Mouse (Mus musculus): ENCODE results near the gene Rnf224. TPM values are rescaled to one million over a fixed set of nuclear protein-coding genes. Genes with fewer than 3 reads are reported as not detected.
A peak's percentile ranks its signal among the peaks of the same experiment; 100 is the strongest.

Gene Rnf224
- total and polyA plus RNA-seq, 2 experiments from 2014 or later, result not detected

DNA sequence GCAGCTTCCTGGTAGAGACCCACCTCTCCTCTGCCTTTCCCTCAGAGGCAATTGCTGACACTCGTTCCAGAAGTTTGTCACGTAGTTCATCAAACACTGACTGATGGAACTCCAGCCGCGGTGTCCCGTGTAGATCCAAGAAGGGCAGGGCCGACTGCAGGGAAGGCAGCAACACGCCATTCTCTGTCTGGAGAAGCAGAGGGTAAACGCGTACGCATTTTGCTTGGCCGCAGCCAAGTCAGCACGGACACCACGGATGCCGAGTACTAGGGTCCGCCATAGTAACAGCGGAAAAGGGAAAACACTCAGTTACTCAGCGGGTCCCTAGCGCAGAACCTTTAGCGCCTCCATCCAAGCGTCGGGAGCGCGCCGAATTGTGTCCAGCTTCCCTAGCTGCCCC, 25.9 kb downstream of the Rnf224 start:
- peak overlapping the region; percentile 78 for H3K9ac ChIP-seq (replicated peaks; ENCODE audit: low read depth, low read length)
- peaks cover 32% of the 10 kb centered on the region for H3K36me3 ChIP-seq (replicated peaks; ENCODE audit: control insufficient read depth, insufficient read depth, low read length)
- H3K4me2 ChIP-seq (ENCODE audit: low read depth, low read length), result peak overlapping the region; percentile 87
- peaks cover 10% of the 10 kb centered on the region for H3K4me1 ChIP-seq (ENCODE audit: control insufficient read depth, insufficient read depth)
- H3K27me3 ChIP-seq (ENCODE audit: control insufficient read depth, insufficient read depth, low read length), result no peaks in the 10 kb centered on the region
- WGBS, result under 1% methylated on average over 24 of the region's 24 CpGs
- ATAC-seq (ENCODE audit: insufficient read depth, low read depth), result peak; percentile 14
- peak overlapping the region; percentile 85 for H3K27ac ChIP-seq (ENCODE audit: low read depth)
- TF ChIP-seq CTCF (IDR thresholded peaks at IDR 0.05; ENCODE audit: low read depth) (no peak), EP300 (IDR thresholded peaks at IDR 0.05; ENCODE audit: low read depth) (no peak)
- H3K4me3 ChIP-seq (ENCODE audit: low read depth, low read length), result peak overlapping the region; percentile 84
- no peaks in the 10 kb centered on the region for H3K9me3 ChIP-seq (replicated peaks; ENCODE audit: control insufficient read depth, low read length)
- DNase-seq (ENCODE audit: low spot score), result no peak

DNA sequence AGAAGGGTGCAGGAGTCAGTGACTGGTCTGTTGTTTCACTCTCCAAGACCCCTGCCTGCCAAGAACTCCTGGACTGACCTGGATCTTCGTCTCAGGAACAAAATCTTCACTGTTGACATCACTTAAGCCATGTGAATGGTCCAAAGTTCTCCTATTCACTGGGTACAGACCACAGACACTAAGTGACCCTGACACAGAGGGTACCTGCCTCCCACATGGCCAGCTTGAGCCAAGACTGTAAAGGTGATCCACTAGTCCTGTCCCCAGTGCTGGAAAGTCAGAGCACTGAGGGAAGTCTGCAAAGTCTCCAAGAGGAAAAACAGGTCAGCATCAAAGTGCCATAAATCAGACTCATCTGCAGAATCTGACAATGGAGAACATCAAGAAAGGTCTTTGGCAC, 29.0 kb downstream of the Rnf224 start:
- peaks cover 10% of the 10 kb centered on the region for H3K4me1 ChIP-seq (ENCODE audit: control insufficient read depth, insufficient read depth)
- no peak for ATAC-seq (ENCODE audit: insufficient read depth, low read depth)
- H3K27me3 ChIP-seq (ENCODE audit: control insufficient read depth, insufficient read depth, low read length), result no peaks in the 10 kb centered on the region
- DNase-seq (ENCODE audit: low spot score), result no peak
- H3K4me3 ChIP-seq (ENCODE audit: low read depth, low read length), result no peak overlapping the region
- no peak for TF ChIP-seq CTCF (IDR thresholded peaks at IDR 0.05; ENCODE audit: low read depth)
- no peak for TF ChIP-seq EP300 (IDR thresholded peaks at IDR 0.05; ENCODE audit: low read depth)
- peaks cover 62% of the 10 kb centered on the region for H3K36me3 ChIP-seq (replicated peaks; ENCODE audit: control insufficient read depth, insufficient read depth, low read length)
- H3K9me3 ChIP-seq (replicated peaks; ENCODE audit: control insufficient read depth, low read length), result no peaks in the 10 kb centered on the region
- H3K4me2 ChIP-seq (ENCODE audit: low read depth, low read length), result no peak overlapping the region
- H3K9ac ChIP-seq (replicated peaks; ENCODE audit: low read depth, low read length), result no peak overlapping the region
- WGBS, result 75% methylated on average over 1 of the region's 1 CpGs
- no peak overlapping the region for H3K27ac ChIP-seq (ENCODE audit: low read depth)

DNA sequence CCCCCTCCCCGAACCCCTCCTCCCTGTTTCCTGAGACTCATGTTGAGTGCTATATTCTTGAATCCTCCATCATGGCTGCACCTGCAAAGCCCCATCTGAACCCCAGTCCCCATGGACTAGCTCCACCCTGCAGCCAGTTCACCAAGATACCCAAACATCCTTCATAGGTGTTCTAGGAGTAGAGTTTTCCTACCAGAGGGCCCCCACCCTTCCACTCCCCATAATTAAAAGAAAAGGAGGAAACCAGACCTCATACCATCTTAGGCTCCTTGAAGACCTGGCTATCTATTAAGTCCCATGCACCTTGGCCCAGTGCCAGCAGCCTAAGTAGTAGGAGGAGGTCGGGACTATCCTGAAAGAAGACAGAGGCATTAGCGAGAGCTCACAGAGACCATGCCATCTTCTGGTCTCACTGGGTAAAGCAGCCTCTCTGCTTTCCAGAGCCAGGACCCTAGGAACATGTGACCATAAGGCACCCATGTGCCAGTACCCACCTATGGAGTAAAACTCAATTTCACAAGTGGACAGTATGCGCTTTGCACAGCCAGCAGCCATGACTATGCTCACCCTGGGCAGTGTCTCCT, 32.9 kb downstream of the Rnf224 start:
- Histone ChIP-seq H3K27me3 (ENCODE audit: control insufficient read depth, insufficient read depth, low read length) (no peaks in the 10 kb centered on the region), H3K9me3 (replicated peaks; ENCODE audit: control insufficient read depth, low read length) (no peaks in the 10 kb centered on the region), H3K9ac (replicated peaks; ENCODE audit: low read depth, low read length) (no peak overlapping the region), H3K27ac (ENCODE audit: low read depth) (no peak overlapping the region), H3K36me3 (replicated peaks; ENCODE audit: control insufficient read depth, insufficient read depth, low read length) (peaks cover 94% of the 10 kb centered on the region), H3K4me3 (ENCODE audit: low read depth, low read length) (no peak overlapping the region), H3K4me1 (ENCODE audit: control insufficient read depth, insufficient read depth) (no peaks in the 10 kb centered on the region), H3K4me2 (ENCODE audit: low read depth, low read length) (no peak overlapping the region)
- no peak for DNase-seq (ENCODE audit: low spot score)
- ATAC-seq (ENCODE audit: insufficient read depth, low read depth), result peak; percentile 25; the same call in 1 of the 2 replicates
- TF ChIP-seq EP300 (IDR thresholded peaks at IDR 0.05; ENCODE audit: low read depth) (no peak), CTCF (IDR thresholded peaks at IDR 0.05; ENCODE audit: low read depth) (peak; percentile 35)
- WGBS, result 55% methylated on average over 4 of the region's 4 CpGs

DNA sequence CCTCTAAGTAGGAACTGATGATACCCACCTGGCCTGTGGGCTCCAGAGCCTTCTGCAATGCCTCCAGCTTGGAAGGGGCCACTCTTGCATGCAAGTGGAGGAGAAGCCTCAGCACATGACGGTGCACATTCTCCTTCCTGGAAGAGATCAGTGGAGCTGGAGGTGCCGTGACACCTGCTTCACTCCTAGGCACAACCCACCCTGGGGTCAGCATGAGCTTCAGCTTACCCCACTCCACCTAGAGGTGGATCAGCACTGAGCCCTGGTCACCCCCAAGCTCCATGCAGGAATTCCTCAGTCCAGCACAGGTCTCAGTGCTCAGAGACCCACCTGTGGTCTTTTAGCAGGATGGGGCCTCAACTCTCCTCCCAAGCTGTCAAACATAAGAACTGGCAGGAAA, 36.0 kb downstream of the Rnf224 start:
- no peak for TF ChIP-seq CTCF (IDR thresholded peaks at IDR 0.05; ENCODE audit: low read depth)
- TF ChIP-seq EP300 (IDR thresholded peaks at IDR 0.05; ENCODE audit: low read depth), result no peak
- Histone ChIP-seq H3K27me3 (ENCODE audit: control insufficient read depth, insufficient read depth, low read length) (peaks cover 3% of the 10 kb centered on the region; the same call in 1 of the 2 replicates), H3K9me3 (replicated peaks; ENCODE audit: control insufficient read depth, low read length) (no peaks in the 10 kb centered on the region), H3K4me2 (ENCODE audit: low read depth, low read length) (no peak overlapping the region), H3K4me3 (ENCODE audit: low read depth, low read length) (no peak overlapping the region), H3K27ac (ENCODE audit: low read depth) (no peak overlapping the region), H3K36me3 (replicated peaks; ENCODE audit: control insufficient read depth, insufficient read depth, low read length) (peaks cover 66% of the 10 kb centered on the region), H3K4me1 (ENCODE audit: control insufficient read depth, insufficient read depth) (no peaks in the 10 kb centered on the region), H3K9ac (replicated peaks; ENCODE audit: low read depth, low read length) (no peak overlapping the region)
- 81% methylated on average over 2 of the region's 2 CpGs for WGBS
- ATAC-seq (ENCODE audit: insufficient read depth, low read depth) (no peak), DNase-seq (ENCODE audit: low spot score) (no peak)

GRCm38 (mm10) chr2:25197946-25198345, 38.6 kb downstream of the Rnf224 start:
- H3K4me2 ChIP-seq (ENCODE audit: low read depth, low read length), result no peak overlapping the region
- DNase-seq (ENCODE audit: low spot score), result no peak
- H3K27me3 ChIP-seq (ENCODE audit: control insufficient read depth, insufficient read depth, low read length), result peaks cover 5% of the 10 kb centered on the region; the same call in 1 of the 2 replicates
- no peak for ATAC-seq (ENCODE audit: insufficient read depth, low read depth)
- H3K36me3 ChIP-seq (replicated peaks; ENCODE audit: control insufficient read depth, insufficient read depth, low read length), result peaks cover 40% of the 10 kb centered on the region
- 0 out of 2 replicates have a peak overlapping the region, but pooled peaks have one; percentile 22 for H3K9ac ChIP-seq (replicated peaks; ENCODE audit: low read depth, low read length)
- H3K27ac ChIP-seq (ENCODE audit: low read depth), result peak overlapping the region; percentile 82
- no peak overlapping the region for H3K4me3 ChIP-seq (ENCODE audit: low read depth, low read length)
- no peak for TF ChIP-seq CTCF (IDR thresholded peaks at IDR 0.05; ENCODE audit: low read depth)
- no peak for TF ChIP-seq EP300 (IDR thresholded peaks at IDR 0.05; ENCODE audit: low read depth)
- no peaks in the 10 kb centered on the region for H3K4me1 ChIP-seq (ENCODE audit: control insufficient read depth, insufficient read depth)
- no peaks in the 10 kb centered on the region for H3K9me3 ChIP-seq (replicated peaks; ENCODE audit: control insufficient read depth, low read length)

DNA sequence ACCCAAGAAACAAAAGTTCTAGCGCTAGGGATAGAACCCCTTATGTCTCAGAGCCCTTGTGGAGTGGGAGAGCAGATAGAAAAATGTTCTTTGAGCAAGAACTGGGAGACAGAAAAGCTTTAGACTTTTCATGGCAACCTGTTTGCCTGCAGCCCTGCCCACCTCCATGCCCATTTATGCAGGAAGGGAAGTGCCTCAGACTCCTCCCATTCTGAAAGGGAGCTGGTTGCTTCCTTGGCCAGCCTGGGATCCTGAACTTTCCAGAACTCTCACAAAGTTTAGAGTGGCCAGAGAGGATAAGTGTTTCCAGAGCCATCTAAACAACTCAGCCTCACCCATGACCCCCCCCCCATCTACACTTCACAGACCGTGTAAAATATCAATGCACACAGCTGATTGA, 39.4 kb downstream of the Rnf224 start:
- peak overlapping the region; percentile 63; the same call in 1 of the 2 replicates for H3K4me2 ChIP-seq (ENCODE audit: low read depth, low read length)
- ATAC-seq (ENCODE audit: insufficient read depth, low read depth) (no peak), DNase-seq (ENCODE audit: low spot score) (no peak)
- WGBS, result 13% methylated on average over 2 of the region's 2 CpGs
- H3K9me3 ChIP-seq (replicated peaks; ENCODE audit: control insufficient read depth, low read length), result no peaks in the 10 kb centered on the region
- TF ChIP-seq EP300 (IDR thresholded peaks at IDR 0.05; ENCODE audit: low read depth), result no peak
- TF ChIP-seq CTCF (IDR thresholded peaks at IDR 0.05; ENCODE audit: low read depth), result no peak
- no peaks in the 10 kb centered on the region for H3K4me1 ChIP-seq (ENCODE audit: control insufficient read depth, insufficient read depth)
- H3K27ac ChIP-seq (ENCODE audit: low read depth), result peak overlapping the region; percentile 82
- H3K4me3 ChIP-seq (ENCODE audit: low read depth, low read length), result no peak overlapping the region
- H3K27me3 ChIP-seq (ENCODE audit: control insufficient read depth, insufficient read depth, low read length), result peaks cover 5% of the 10 kb centered on the region; the same call in 1 of the 2 replicates
- peaks cover 33% of the 10 kb centered on the region for H3K36me3 ChIP-seq (replicated peaks; ENCODE audit: control insufficient read depth, insufficient read depth, low read length)
- 0 out of 2 replicates have a peak overlapping the region, but pooled peaks have one; percentile 22 for H3K9ac ChIP-seq (replicated peaks; ENCODE audit: low read depth, low read length)

All from heart, postnatal 0 days (tissue).